23 mouse cellular contexts compared by ENCODE assay signal in the genomic region with DNA sequence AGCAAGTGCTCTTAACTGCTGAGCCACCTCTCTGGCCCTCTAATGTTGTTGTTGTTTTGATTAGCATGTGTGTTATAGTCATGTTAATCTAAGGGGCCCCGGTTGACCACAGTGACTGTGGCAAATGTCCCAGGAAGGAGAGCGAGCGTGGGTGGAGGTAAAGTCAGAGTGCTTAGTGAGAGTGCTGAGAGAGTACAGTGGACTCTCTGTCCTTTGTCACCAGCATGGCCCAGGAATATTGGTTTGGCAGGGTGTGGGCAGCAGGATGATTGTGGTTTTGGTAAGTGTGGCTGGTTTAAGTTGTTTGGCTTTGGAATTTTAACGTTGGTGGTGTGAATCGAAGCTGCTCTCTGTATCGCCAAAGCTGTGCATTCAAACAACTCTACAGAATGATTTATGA. TPM values are rescaled to one million over a fixed set of nuclear protein-coding genes. Genes with fewer than 3 reads are reported as not detected.
"Had no signal": no experiment of that assay in that cellular context is flagged by ENCODE, and none has a peak within 500 bp of the region (broad histone marks: within the 10 kb centered on the region; RNA-seq: fewer than 3 reads in every experiment).

No protein-coding gene starts in this region.

- ATAC-seq: lung, postnatal 0 days; midbrain, embryonic 13.5 days; midbrain, embryonic 15.5 days had no signal

- H3K9me3 ChIP-seq: lung, embryonic 15.5 days; megakaryocyte, embryonic 14.5 days; midbrain, embryonic 13.5 days; midbrain, embryonic 15.5 days; neural tube, embryonic 13.5 days; neural tube, embryonic 15.5 days; stomach, embryonic 15.5 days had no signal

- H3K4me2 ChIP-seq: lung, embryonic 15.5 days; midbrain, embryonic 11.5 days; midbrain, embryonic 13.5 days; midbrain, embryonic 15.5 days; neural tube, embryonic 13.5 days; neural tube, embryonic 15.5 days; stomach, embryonic 15.5 days had no signal

- H3K4me3 ChIP-seq: lung, embryonic 15.5 days; megakaryocyte, embryonic 14.5 days; midbrain, embryonic 13.5 days; midbrain, embryonic 15.5 days; neural tube, embryonic 13.5 days; neural tube, embryonic 15.5 days; stomach, embryonic 15.5 days had no signal

- H3K9ac ChIP-seq: lung, embryonic 15.5 days; midbrain, embryonic 13.5 days; midbrain, embryonic 15.5 days; neural tube, embryonic 13.5 days; neural tube, embryonic 15.5 days; stomach, embryonic 15.5 days had no signal

- H3K27ac ChIP-seq: lung, embryonic 15.5 days; macrophage; midbrain, embryonic 13.5 days; midbrain, embryonic 15.5 days; neural tube, embryonic 13.5 days; neural tube, embryonic 15.5 days; stomach, embryonic 15.5 days; stomach, postnatal 0 days had no signal

- DNase-seq: lung, adult 2 months; lung, postnatal 14 days; lung, postnatal 36 days; retina, postnatal 1 day; right cerebral cortex, adult 18-20 months; right cerebral cortex, postnatal 25 days; right cerebral cortex, postnatal 4 days; thymus, adult 2 months; thymus, postnatal 25 days; thymus, postnatal 4 days had no signal

- H3K27me3 ChIP-seq: midbrain, embryonic 13.5 days; midbrain, embryonic 15.5 days; neural tube, embryonic 15.5 days; stomach, embryonic 15.5 days had no signal

- H3K36me3 ChIP-seq: lung, embryonic 15.5 days; midbrain, embryonic 13.5 days; midbrain, embryonic 15.5 days; neural tube, embryonic 13.5 days; neural tube, embryonic 15.5 days; stomach, embryonic 15.5 days had no signal

RNA-seq across cellular contexts. Expression of gene Vwa3b, which starts 0.5 kb away (rescaled TPM):
- total RNA-seq: megakaryocyte progenitor cell, adult 5-6 weeks; monocyte, adult 5-6 weeks had no signal
- polyA plus RNA-seq: macrophage had no signal
